Mouse (Mus musculus) C2C12 (cell line): ENCODE measurements around the gene Pllp.

Experiments used
- CEBPB ChIP-seq: IDR thresholded peaks from one replicate; pipeline ENCODE4 v1.6.1; 2011; ENCODE audit warnings: low read depth, mild to moderate bottlenecking, control low read depth, moderate library complexity
- CTCF ChIP-seq: IDR thresholded peaks from one replicate; pipeline ENCODE4 v1.5.1; 2011; ENCODE audit not compliant: control insufficient read depth, insufficient read depth, insufficient read length

- no peak for TF ChIP-seq CTCF
- TF ChIP-seq CEBPB = no peak
Measured at GRCm38 (mm10) chr8:94697956-94698355, 1.9 kb upstream of the Pllp start.
